Mouse (Mus musculus): ENCODE data around the gene Gm20388. TPM values are rescaled to one million over a fixed set of nuclear protein-coding genes. Genes with fewer than 3 reads are reported as not detected.

Gm20388 gene
- polyA plus RNA-seq, 1 experiment from 2014 or later = not detected

- Histone ChIP-seq H3K27me3 (ENCODE audit: control insufficient read depth, insufficient read depth, low read depth, low read length) (peaks cover 13% of the 10 kb centered on the region), H3K4me1 (replicated peaks; ENCODE audit: control insufficient read depth, insufficient read depth, low read length) (peaks cover 17% of the 10 kb centered on the region), H3K9ac (ENCODE audit: low read length) (0 out of 2 replicates have a peak overlapping the region, but pooled peaks have one; percentile 4), H3K36me3 (ENCODE audit: control insufficient read depth, insufficient read depth, low read length) (no peaks in the 10 kb centered on the region), H3K27ac (ENCODE audit: low read length) (no peak overlapping the region), H3K4me2 (ENCODE audit: low read depth, low read length) (0 out of 2 replicates have a peak overlapping the region, but pooled peaks have one; percentile 13), H3K9me3 (ENCODE audit: control insufficient read depth, low read length) (no peaks in the 10 kb centered on the region), H3K4me3 (ENCODE audit: low read length) (no peak overlapping the region)
- ATAC-seq (ENCODE audit: low read depth) = peak; percentile 46; the same call in 1 of the 2 replicates
- WGBS = 14% methylated on average over 21 of the region's 21 CpGs
Measured at GRCm38 (mm10) chr8:121258126-121258792, 1347.6 kb downstream of the Gm20388 start.

GRCm38 (mm10) chr8:121262728-121263389 is 1352.2 kb downstream of the Gm20388 start:
- no peak overlapping the region for H3K9ac ChIP-seq (ENCODE audit: low read length)
- H3K36me3 ChIP-seq (ENCODE audit: control insufficient read depth, insufficient read depth, low read length) = no peaks in the 10 kb centered on the region
- peak overlapping the region; percentile 3; the same call in 1 of the 2 replicates for H3K4me3 ChIP-seq (ENCODE audit: low read length)
- peak overlapping the region; percentile 30 for H3K4me2 ChIP-seq (ENCODE audit: low read depth, low read length)
- H3K27me3 ChIP-seq (ENCODE audit: control insufficient read depth, insufficient read depth, low read depth, low read length) = no peaks in the 10 kb centered on the region; the same call in 1 of the 2 replicates
- no peaks in the 10 kb centered on the region for H3K9me3 ChIP-seq (ENCODE audit: control insufficient read depth, low read length)
- WGBS = 44% methylated on average over 21 of the region's 21 CpGs
- ATAC-seq (ENCODE audit: low read depth) = peak; percentile 66
- H3K4me1 ChIP-seq (replicated peaks; ENCODE audit: control insufficient read depth, insufficient read depth, low read length) = peaks cover 26% of the 10 kb centered on the region
- H3K27ac ChIP-seq (ENCODE audit: low read length) = peak overlapping the region; percentile 21; the same call in 1 of the 2 replicates

GRCm38 (mm10) chr8:121263390-121263775 is 1352.7 kb downstream of the Gm20388 start:
- no peak for ATAC-seq (ENCODE audit: low read depth)
- H3K27me3 ChIP-seq (ENCODE audit: control insufficient read depth, insufficient read depth, low read depth, low read length) = no peaks in the 10 kb centered on the region
- H3K9ac ChIP-seq (ENCODE audit: low read length) = no peak overlapping the region
- no peaks in the 10 kb centered on the region for H3K9me3 ChIP-seq (ENCODE audit: control insufficient read depth, low read length)
- 17% methylated on average over 14 of the region's 14 CpGs for WGBS
- peak overlapping the region; percentile 3; the same call in 1 of the 2 replicates for H3K4me3 ChIP-seq (ENCODE audit: low read length)
- no peaks in the 10 kb centered on the region for H3K36me3 ChIP-seq (ENCODE audit: control insufficient read depth, insufficient read depth, low read length)
- peak overlapping the region; percentile 30 for H3K4me2 ChIP-seq (ENCODE audit: low read depth, low read length)
- peak overlapping the region; percentile 21; the same call in 1 of the 2 replicates for H3K27ac ChIP-seq (ENCODE audit: low read length)
- peaks cover 21% of the 10 kb centered on the region for H3K4me1 ChIP-seq (replicated peaks; ENCODE audit: control insufficient read depth, insufficient read depth, low read length)

GRCm38 (mm10) chr8:121264260-121264659 is 1353.6 kb downstream of the Gm20388 start:
- no peak for ATAC-seq (ENCODE audit: low read depth)
- H3K27ac ChIP-seq (ENCODE audit: low read length) = peak overlapping the region; percentile 18; the same call in 1 of the 2 replicates
- no peak overlapping the region for H3K4me2 ChIP-seq (ENCODE audit: low read depth, low read length)
- H3K27me3 ChIP-seq (ENCODE audit: control insufficient read depth, insufficient read depth, low read depth, low read length) = no peaks in the 10 kb centered on the region
- H3K4me1 ChIP-seq (replicated peaks; ENCODE audit: control insufficient read depth, insufficient read depth, low read length) = peaks cover 14% of the 10 kb centered on the region
- H3K4me3 ChIP-seq (ENCODE audit: low read length) = no peak overlapping the region
- WGBS = 41% methylated on average over 9 of the region's 9 CpGs
- H3K36me3 ChIP-seq (ENCODE audit: control insufficient read depth, insufficient read depth, low read length) = no peaks in the 10 kb centered on the region
- H3K9me3 ChIP-seq (ENCODE audit: control insufficient read depth, low read length) = no peaks in the 10 kb centered on the region
- H3K9ac ChIP-seq (ENCODE audit: low read length) = no peak overlapping the region

GRCm38 (mm10) chr8:121271542-121271941 is 1360.9 kb downstream of the Gm20388 start:
- no peak overlapping the region for H3K4me2 ChIP-seq (ENCODE audit: low read depth, low read length)
- ATAC-seq (ENCODE audit: low read depth) = no peak
- no peak overlapping the region for H3K27ac ChIP-seq (ENCODE audit: low read length)
- H3K36me3 ChIP-seq (ENCODE audit: control insufficient read depth, insufficient read depth, low read length) = no peaks in the 10 kb centered on the region
- no peak overlapping the region for H3K4me3 ChIP-seq (ENCODE audit: low read length)
- no peaks in the 10 kb centered on the region for H3K4me1 ChIP-seq (replicated peaks; ENCODE audit: control insufficient read depth, insufficient read depth, low read length)
- no peak overlapping the region for H3K9ac ChIP-seq (ENCODE audit: low read length)
- 75% methylated on average over 8 of the region's 8 CpGs for whole genome bisulfite sequencing
- H3K9me3 ChIP-seq (ENCODE audit: control insufficient read depth, low read length) = no peaks in the 10 kb centered on the region
- H3K27me3 ChIP-seq (ENCODE audit: control insufficient read depth, insufficient read depth, low read depth, low read length) = no peaks in the 10 kb centered on the region

- Histone ChIP-seq H3K27ac (ENCODE audit: low read length) (no peak overlapping the region), H3K4me2 (ENCODE audit: low read depth, low read length) (peak overlapping the region; percentile 42), H3K9ac (ENCODE audit: low read length) (no peak overlapping the region), H3K4me3 (ENCODE audit: low read length) (peak overlapping the region; percentile 28), H3K36me3 (ENCODE audit: control insufficient read depth, insufficient read depth, low read length) (no peaks in the 10 kb centered on the region), H3K9me3 (ENCODE audit: control insufficient read depth, low read length) (no peaks in the 10 kb centered on the region), H3K27me3 (ENCODE audit: control insufficient read depth, insufficient read depth, low read depth, low read length) (no peaks in the 10 kb centered on the region), H3K4me1 (replicated peaks; ENCODE audit: control insufficient read depth, insufficient read depth, low read length) (no peaks in the 10 kb centered on the region)
- peak; percentile 85 for ATAC-seq (ENCODE audit: low read depth)
- WGBS = 46% methylated on average over 14 of the region's 14 CpGs
Measured at GRCm38 (mm10) chr8:121273195-121273594, 1362.6 kb downstream of the Gm20388 start.

- Histone ChIP-seq H3K9me3 (ENCODE audit: control insufficient read depth, low read length) (no peaks in the 10 kb centered on the region), H3K9ac (ENCODE audit: low read length) (no peak overlapping the region), H3K36me3 (ENCODE audit: control insufficient read depth, insufficient read depth, low read length) (no peaks in the 10 kb centered on the region), H3K4me1 (replicated peaks; ENCODE audit: control insufficient read depth, insufficient read depth, low read length) (no peaks in the 10 kb centered on the region), H3K27ac (ENCODE audit: low read length) (no peak overlapping the region), H3K27me3 (ENCODE audit: control insufficient read depth, insufficient read depth, low read depth, low read length) (no peaks in the 10 kb centered on the region), H3K4me3 (ENCODE audit: low read length) (no peak overlapping the region), H3K4me2 (ENCODE audit: low read depth, low read length) (no peak overlapping the region)
- ATAC-seq (ENCODE audit: low read depth) = no peak
- 77% methylated on average over 15 of the region's 15 CpGs for WGBS
Measured at GRCm38 (mm10) chr8:121273620-121274019, 1363.0 kb downstream of the Gm20388 start.

GRCm38 (mm10) chr8:121280414-121280813 is 1369.8 kb downstream of the Gm20388 start:
- WGBS = 42% methylated on average over 9 of the region's 9 CpGs
- Histone ChIP-seq H3K4me1 (replicated peaks; ENCODE audit: control insufficient read depth, insufficient read depth, low read length) (no peaks in the 10 kb centered on the region), H3K9ac (ENCODE audit: low read length) (no peak overlapping the region), H3K27me3 (ENCODE audit: control insufficient read depth, insufficient read depth, low read depth, low read length) (no peaks in the 10 kb centered on the region), H3K36me3 (ENCODE audit: control insufficient read depth, insufficient read depth, low read length) (no peaks in the 10 kb centered on the region), H3K27ac (ENCODE audit: low read length) (no peak overlapping the region), H3K4me3 (ENCODE audit: low read length) (no peak overlapping the region), H3K9me3 (ENCODE audit: control insufficient read depth, low read length) (no peaks in the 10 kb centered on the region), H3K4me2 (ENCODE audit: low read depth, low read length) (no peak overlapping the region)
- no peak for ATAC-seq (ENCODE audit: low read depth)

GRCm38 (mm10) chr8:121289346-121289745 is 1378.7 kb downstream of the Gm20388 start:
- no peak overlapping the region for H3K4me3 ChIP-seq (ENCODE audit: low read length)
- no peak overlapping the region for H3K9ac ChIP-seq (ENCODE audit: low read length)
- H3K36me3 ChIP-seq (ENCODE audit: control insufficient read depth, insufficient read depth, low read length) = no peaks in the 10 kb centered on the region
- ATAC-seq (ENCODE audit: low read depth) = no peak
- H3K9me3 ChIP-seq (ENCODE audit: control insufficient read depth, low read length) = no peaks in the 10 kb centered on the region
- WGBS = 69% methylated on average over 5 of the region's 5 CpGs
- H3K4me1 ChIP-seq (replicated peaks; ENCODE audit: control insufficient read depth, insufficient read depth, low read length) = peaks cover 6% of the 10 kb centered on the region
- no peaks in the 10 kb centered on the region for H3K27me3 ChIP-seq (ENCODE audit: control insufficient read depth, insufficient read depth, low read depth, low read length)
- no peak overlapping the region for H3K4me2 ChIP-seq (ENCODE audit: low read depth, low read length)
- no peak overlapping the region for H3K27ac ChIP-seq (ENCODE audit: low read length)
